Mouse (Mus musculus): ENCODE measurements around the gene Dthd1. TPM values are rescaled to one million over a fixed set of nuclear protein-coding genes. Genes with fewer than 3 reads are reported as not detected.
A peak's percentile ranks its signal among the peaks of the same experiment; 100 is the strongest.

Gene Dthd1
- polyA plus RNA-seq, 1 experiment from 2014 or later = not detected

- no peak for ATAC-seq
Observed at GRCm38 (mm10) chr5:62851337-62851736, 37.7 kb downstream of the Dthd1 start.

DNA sequence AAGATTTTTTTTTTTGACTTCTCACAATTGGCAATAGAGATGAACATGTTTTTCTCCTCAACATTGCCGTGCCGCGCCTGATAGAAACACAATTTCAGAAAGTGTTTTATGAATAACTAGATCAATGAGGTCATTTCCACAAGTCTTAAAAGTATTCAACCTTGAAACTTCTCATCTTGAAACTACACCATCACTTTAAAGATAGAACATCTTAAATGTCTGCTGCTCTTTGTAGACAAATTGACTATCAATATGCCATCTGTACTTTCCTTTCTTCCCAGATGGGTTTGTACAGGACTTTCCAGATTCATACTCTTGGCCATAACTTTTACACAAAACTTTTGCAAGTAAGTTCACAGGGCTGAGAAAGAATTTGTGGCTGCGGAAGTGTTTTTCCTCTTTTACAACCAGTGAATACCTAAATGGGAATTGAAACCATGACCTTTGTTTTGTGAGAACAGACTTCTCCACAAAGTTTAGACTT lies 40.8 kb downstream of the Dthd1 start:
- no peak overlapping the region for H3K4me2 ChIP-seq (ENCODE audit: low read length)
- no peak overlapping the region for H3K27ac ChIP-seq (ENCODE audit: low read length)
- H3K4me3 ChIP-seq (ENCODE audit: low read depth, low read length) = no peak overlapping the region
- H3K27me3 ChIP-seq (ENCODE audit: control insufficient read depth, insufficient read depth, low read depth, low read length) = no peaks in the 10 kb centered on the region
- no peaks in the 10 kb centered on the region for H3K4me1 ChIP-seq (ENCODE audit: control insufficient read depth, insufficient read depth, low read length)
- ATAC-seq = no peak
- H3K36me3 ChIP-seq (ENCODE audit: control insufficient read depth, insufficient read depth, low read length) = no peaks in the 10 kb centered on the region
- no peak overlapping the region for H3K9ac ChIP-seq (ENCODE audit: low read depth, low read length)
- H3K9me3 ChIP-seq (replicated peaks; ENCODE audit: control insufficient read depth, low read length, poor library complexity, severe bottlenecking) = no peaks in the 10 kb centered on the region
- WGBS = 94% methylated on average over 4 of the region's 4 CpGs

More at GRCm38 (mm10) chr5:62851337-62851736, 37.7 kb downstream of the Dthd1 start:
- 76% methylated on average over 2 of the region's 2 CpGs for WGBS
- Histone ChIP-seq H3K36me3 (ENCODE audit: control insufficient read depth, insufficient read depth, low read length) (no peaks in the 10 kb centered on the region), H3K4me3 (ENCODE audit: low read depth, low read length) (no peak overlapping the region), H3K9ac (ENCODE audit: low read depth, low read length) (no peak overlapping the region), H3K4me1 (ENCODE audit: control insufficient read depth, insufficient read depth, low read length) (no peaks in the 10 kb centered on the region), H3K27ac (ENCODE audit: low read length) (no peak overlapping the region), H3K27me3 (ENCODE audit: control insufficient read depth, insufficient read depth, low read depth, low read length) (no peaks in the 10 kb centered on the region), H3K4me2 (ENCODE audit: low read length) (no peak overlapping the region), H3K9me3 (replicated peaks; ENCODE audit: control insufficient read depth, low read length, poor library complexity, severe bottlenecking) (no peaks in the 10 kb centered on the region)

DNA sequence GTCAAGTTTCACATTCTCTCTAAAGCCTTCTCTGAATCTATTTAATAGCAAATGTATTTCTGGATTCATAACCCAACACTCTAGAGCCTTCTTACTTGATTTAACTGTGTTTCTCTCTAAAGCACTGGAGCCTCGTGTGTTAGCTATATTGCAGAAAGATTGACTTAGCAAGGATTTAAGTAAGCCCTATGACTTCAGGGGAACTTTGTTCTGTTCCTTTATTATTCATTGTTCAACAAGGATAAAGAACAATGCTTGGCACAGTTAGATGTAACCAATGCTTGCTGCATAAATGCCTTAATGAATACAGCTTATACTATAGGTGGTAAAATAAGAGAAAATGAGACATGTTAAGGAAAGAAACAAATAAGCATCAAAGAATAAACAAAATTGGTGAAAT lies 43.9 kb downstream of the Dthd1 start:
- Histone ChIP-seq H3K27me3 (ENCODE audit: control insufficient read depth, insufficient read depth, low read depth, low read length) (no peaks in the 10 kb centered on the region), H3K9me3 (replicated peaks; ENCODE audit: control insufficient read depth, low read length, poor library complexity, severe bottlenecking) (no peaks in the 10 kb centered on the region), H3K4me1 (ENCODE audit: control insufficient read depth, insufficient read depth, low read length) (no peaks in the 10 kb centered on the region), H3K9ac (ENCODE audit: low read depth, low read length) (no peak overlapping the region), H3K4me3 (ENCODE audit: low read depth, low read length) (no peak overlapping the region), H3K4me2 (ENCODE audit: low read length) (no peak overlapping the region), H3K27ac (ENCODE audit: low read length) (no peak overlapping the region), H3K36me3 (ENCODE audit: control insufficient read depth, insufficient read depth, low read length) (no peaks in the 10 kb centered on the region)
- no peak for ATAC-seq
- 74% methylated on average over 1 of the region's 1 CpGs for WGBS

DNA sequence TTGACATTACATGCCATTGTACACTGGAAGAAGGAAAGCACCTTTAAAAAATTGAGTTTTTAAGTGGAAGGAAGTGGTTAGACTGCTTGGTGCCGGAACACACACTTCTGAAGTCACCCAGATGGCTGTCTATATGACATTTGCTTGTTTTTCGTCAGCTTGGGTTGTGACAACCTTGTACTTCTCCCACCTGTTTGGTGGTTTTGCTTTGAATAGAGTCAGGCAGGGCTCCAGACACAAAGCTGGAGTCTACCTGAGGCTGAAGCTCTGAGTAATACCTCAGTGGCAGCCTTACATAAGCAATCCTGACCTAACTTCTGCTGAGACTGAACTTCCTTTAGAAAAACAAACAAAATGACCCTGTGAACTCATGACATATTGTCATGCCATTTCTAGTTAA lies 44.7 kb downstream of the Dthd1 start:
- 89% methylated on average over 2 of the region's 2 CpGs for WGBS
- no peak for ATAC-seq
- Histone ChIP-seq H3K4me1 (ENCODE audit: control insufficient read depth, insufficient read depth, low read length) (no peaks in the 10 kb centered on the region), H3K4me3 (ENCODE audit: low read depth, low read length) (no peak overlapping the region), H3K9me3 (replicated peaks; ENCODE audit: control insufficient read depth, low read length, poor library complexity, severe bottlenecking) (no peaks in the 10 kb centered on the region), H3K27ac (ENCODE audit: low read length) (no peak overlapping the region), H3K36me3 (ENCODE audit: control insufficient read depth, insufficient read depth, low read length) (no peaks in the 10 kb centered on the region), H3K4me2 (ENCODE audit: low read length) (no peak overlapping the region), H3K9ac (ENCODE audit: low read depth, low read length) (no peak overlapping the region), H3K27me3 (ENCODE audit: control insufficient read depth, insufficient read depth, low read depth, low read length) (no peaks in the 10 kb centered on the region)

- no peak overlapping the region for H3K27ac ChIP-seq (ENCODE audit: low read length)
- H3K4me2 ChIP-seq (ENCODE audit: low read length) = no peak overlapping the region
- no peaks in the 10 kb centered on the region for H3K27me3 ChIP-seq (ENCODE audit: control insufficient read depth, insufficient read depth, low read depth, low read length)
- 90% methylated on average over 3 of the region's 3 CpGs for WGBS
- no peak overlapping the region for H3K4me3 ChIP-seq (ENCODE audit: low read depth, low read length)
- ATAC-seq = no peak
- H3K36me3 ChIP-seq (ENCODE audit: control insufficient read depth, insufficient read depth, low read length) = no peaks in the 10 kb centered on the region
- H3K4me1 ChIP-seq (ENCODE audit: control insufficient read depth, insufficient read depth, low read length) = no peaks in the 10 kb centered on the region
- no peak overlapping the region for H3K9ac ChIP-seq (ENCODE audit: low read depth, low read length)
- H3K9me3 ChIP-seq (replicated peaks; ENCODE audit: control insufficient read depth, low read length, poor library complexity, severe bottlenecking) = no peaks in the 10 kb centered on the region
Observed at GRCm38 (mm10) chr5:62864348-62864747, 50.7 kb downstream of the Dthd1 start.

GRCm38 (mm10) chr5:62867003-62867402 lies 53.4 kb downstream of the Dthd1 start:
- no peak overlapping the region for H3K4me3 ChIP-seq (ENCODE audit: low read depth, low read length)
- no peaks in the 10 kb centered on the region for H3K9me3 ChIP-seq (replicated peaks; ENCODE audit: control insufficient read depth, low read length, poor library complexity, severe bottlenecking)
- H3K4me2 ChIP-seq (ENCODE audit: low read length) = no peak overlapping the region
- H3K27me3 ChIP-seq (ENCODE audit: control insufficient read depth, insufficient read depth, low read depth, low read length) = no peaks in the 10 kb centered on the region
- H3K36me3 ChIP-seq (ENCODE audit: control insufficient read depth, insufficient read depth, low read length) = no peaks in the 10 kb centered on the region
- no peaks in the 10 kb centered on the region for H3K4me1 ChIP-seq (ENCODE audit: control insufficient read depth, insufficient read depth, low read length)
- no peak overlapping the region for H3K9ac ChIP-seq (ENCODE audit: low read depth, low read length)
- ATAC-seq = no peak
- H3K27ac ChIP-seq (ENCODE audit: low read length) = no peak overlapping the region

DNA sequence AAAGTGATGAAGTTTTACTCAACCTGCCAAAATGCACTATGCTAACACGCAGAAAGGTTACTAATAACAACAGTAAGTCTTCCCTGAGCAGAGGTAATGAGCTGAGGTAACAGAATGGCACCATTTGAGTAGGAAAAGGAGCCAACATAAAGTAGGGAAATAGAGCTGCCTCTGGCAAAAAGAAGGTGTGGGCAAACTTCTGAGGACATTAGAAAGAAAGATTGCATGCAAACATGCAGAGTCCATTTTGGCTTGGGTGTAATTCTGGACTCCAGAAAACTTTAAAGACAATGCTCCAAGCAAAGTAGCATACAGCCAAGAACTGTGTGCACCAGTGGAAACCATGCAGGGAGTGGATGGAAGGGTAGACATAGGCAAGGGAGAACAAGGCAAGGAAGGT lies 65.9 kb downstream of the Dthd1 start:
- Histone ChIP-seq H3K27me3 (ENCODE audit: control insufficient read depth, insufficient read depth, low read depth, low read length) (no peaks in the 10 kb centered on the region), H3K9me3 (replicated peaks; ENCODE audit: control insufficient read depth, low read length, poor library complexity, severe bottlenecking) (no peaks in the 10 kb centered on the region), H3K27ac (ENCODE audit: low read length) (no peak overlapping the region), H3K4me3 (ENCODE audit: low read depth, low read length) (no peak overlapping the region), H3K36me3 (ENCODE audit: control insufficient read depth, insufficient read depth, low read length) (no peaks in the 10 kb centered on the region), H3K9ac (ENCODE audit: low read depth, low read length) (no peak overlapping the region), H3K4me2 (ENCODE audit: low read length) (no peak overlapping the region), H3K4me1 (ENCODE audit: control insufficient read depth, insufficient read depth, low read length) (no peaks in the 10 kb centered on the region)
- ATAC-seq = no peak
- 74% methylated on average over 1 of the region's 1 CpGs for WGBS

DNA sequence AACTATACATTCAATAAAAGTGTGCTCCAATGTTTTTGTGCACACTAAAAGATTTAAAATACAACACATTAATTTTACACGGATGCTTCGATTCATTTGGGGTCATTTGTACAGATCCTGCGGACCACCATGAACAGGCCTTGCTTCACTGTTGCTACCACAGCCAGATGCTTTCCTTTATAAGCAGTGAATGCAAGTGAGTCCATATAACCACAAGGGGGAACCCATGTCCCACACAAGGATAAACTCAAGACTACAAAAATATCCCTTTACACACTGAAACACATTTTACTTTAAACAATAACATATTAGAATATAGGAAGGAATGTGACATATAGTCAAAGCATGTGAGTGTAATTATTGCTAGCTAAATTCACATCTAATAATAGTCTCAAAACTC lies 81.7 kb downstream of the Dthd1 start:
- Histone ChIP-seq H3K4me3 (ENCODE audit: low read depth, low read length) (no peak overlapping the region), H3K4me1 (ENCODE audit: control insufficient read depth, insufficient read depth, low read length) (no peaks in the 10 kb centered on the region), H3K27ac (ENCODE audit: low read length) (no peak overlapping the region), H3K9ac (ENCODE audit: low read depth, low read length) (no peak overlapping the region), H3K9me3 (replicated peaks; ENCODE audit: control insufficient read depth, low read length, poor library complexity, severe bottlenecking) (no peaks in the 10 kb centered on the region), H3K27me3 (ENCODE audit: control insufficient read depth, insufficient read depth, low read depth, low read length) (no peaks in the 10 kb centered on the region), H3K4me2 (ENCODE audit: low read length) (no peak overlapping the region), H3K36me3 (ENCODE audit: control insufficient read depth, insufficient read depth, low read length) (no peaks in the 10 kb centered on the region)
- ATAC-seq = peak; percentile 79
- 69% methylated on average over 3 of the region's 3 CpGs for WGBS

DNA sequence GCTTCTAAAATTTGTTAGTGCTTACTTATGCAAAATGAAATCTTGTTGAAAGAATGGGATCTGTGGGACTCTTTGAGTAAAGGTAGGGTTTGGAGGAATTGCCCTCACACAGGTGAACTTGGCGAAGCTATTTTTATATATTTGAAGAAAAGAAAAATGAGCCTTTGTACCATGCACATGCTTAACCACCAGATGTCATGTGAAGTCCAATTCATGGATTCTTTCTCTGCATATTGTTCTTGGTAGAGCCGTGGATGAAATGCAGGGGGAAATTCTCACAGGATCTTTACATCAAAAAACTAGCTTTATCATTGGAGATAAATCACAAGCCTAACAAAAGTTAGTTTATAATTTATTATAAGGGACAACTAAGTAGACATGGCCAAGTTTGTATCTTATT lies 93.3 kb downstream of the Dthd1 start:
- Histone ChIP-seq H3K36me3 (ENCODE audit: control insufficient read depth, insufficient read depth, low read length) (no peaks in the 10 kb centered on the region), H3K4me1 (ENCODE audit: control insufficient read depth, insufficient read depth, low read length) (no peaks in the 10 kb centered on the region), H3K27ac (ENCODE audit: low read length) (no peak overlapping the region), H3K9ac (ENCODE audit: low read depth, low read length) (no peak overlapping the region), H3K4me3 (ENCODE audit: low read depth, low read length) (no peak overlapping the region), H3K4me2 (ENCODE audit: low read length) (no peak overlapping the region), H3K27me3 (ENCODE audit: control insufficient read depth, insufficient read depth, low read depth, low read length) (no peaks in the 10 kb centered on the region), H3K9me3 (replicated peaks; ENCODE audit: control insufficient read depth, low read length, poor library complexity, severe bottlenecking) (no peaks in the 10 kb centered on the region)
- ATAC-seq = peak; percentile 62; the same call in 1 of the 2 replicates
- WGBS = 64% methylated on average over 2 of the region's 2 CpGs

DNA sequence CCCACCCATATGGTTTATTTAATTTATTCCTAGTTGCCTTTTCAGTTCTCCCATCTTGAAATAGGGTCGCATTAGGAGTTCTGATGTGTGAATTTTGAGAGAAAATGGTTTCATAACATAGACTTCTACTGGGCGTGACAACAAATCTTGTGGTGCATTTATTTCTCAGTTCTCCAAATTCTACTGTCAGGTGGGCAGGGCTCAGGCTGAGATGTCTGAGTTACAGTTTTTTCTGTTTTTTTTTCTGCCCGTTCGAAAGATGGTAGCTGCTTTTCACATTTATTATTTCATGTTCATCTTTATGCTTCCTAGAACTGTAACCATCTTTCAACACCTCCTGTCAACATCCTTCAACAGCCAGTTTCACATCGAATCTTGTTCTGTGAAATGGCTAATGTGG lies 95.5 kb downstream of the Dthd1 start:
- H3K9ac ChIP-seq (ENCODE audit: low read depth, low read length) = no peak overlapping the region
- no peaks in the 10 kb centered on the region for H3K27me3 ChIP-seq (ENCODE audit: control insufficient read depth, insufficient read depth, low read depth, low read length)
- no peaks in the 10 kb centered on the region for H3K36me3 ChIP-seq (ENCODE audit: control insufficient read depth, insufficient read depth, low read length)
- H3K4me3 ChIP-seq (ENCODE audit: low read depth, low read length) = no peak overlapping the region
- no peaks in the 10 kb centered on the region for H3K9me3 ChIP-seq (replicated peaks; ENCODE audit: control insufficient read depth, low read length, poor library complexity, severe bottlenecking)
- no peak for ATAC-seq
- H3K4me2 ChIP-seq (ENCODE audit: low read length) = no peak overlapping the region
- no peak overlapping the region for H3K27ac ChIP-seq (ENCODE audit: low read length)
- 94% methylated on average over 5 of the region's 5 CpGs for WGBS
- H3K4me1 ChIP-seq (ENCODE audit: control insufficient read depth, insufficient read depth, low read length) = no peaks in the 10 kb centered on the region
